Comparison of ENCODE assay signal across 1 mouse cellular context in genomic region chr8:124677486-124677885, GRCm38 (mm10).
TF ChIP-seq lines count a peak whose summit lies in the region.

No protein-coding gene starts in this region.

TF ChIP-seq in C2C12, 6 proteins besides CTCF, POLR2A, EP300 and RAD21 (continued from another document):
- TF ChIP-seq USF1 (IDR thresholded peaks at IDR 0.05; ENCODE audit: low read depth): no peak
